Mouse (Mus musculus): ENCODE results near the gene Stx8. TPM values are rescaled to one million over a fixed set of nuclear protein-coding genes. Genes with fewer than 3 reads are reported as not detected.

Stx8 gene
- polyA plus RNA-seq, 1 experiment from 2014 or later: 48.9 TPM

DNA sequence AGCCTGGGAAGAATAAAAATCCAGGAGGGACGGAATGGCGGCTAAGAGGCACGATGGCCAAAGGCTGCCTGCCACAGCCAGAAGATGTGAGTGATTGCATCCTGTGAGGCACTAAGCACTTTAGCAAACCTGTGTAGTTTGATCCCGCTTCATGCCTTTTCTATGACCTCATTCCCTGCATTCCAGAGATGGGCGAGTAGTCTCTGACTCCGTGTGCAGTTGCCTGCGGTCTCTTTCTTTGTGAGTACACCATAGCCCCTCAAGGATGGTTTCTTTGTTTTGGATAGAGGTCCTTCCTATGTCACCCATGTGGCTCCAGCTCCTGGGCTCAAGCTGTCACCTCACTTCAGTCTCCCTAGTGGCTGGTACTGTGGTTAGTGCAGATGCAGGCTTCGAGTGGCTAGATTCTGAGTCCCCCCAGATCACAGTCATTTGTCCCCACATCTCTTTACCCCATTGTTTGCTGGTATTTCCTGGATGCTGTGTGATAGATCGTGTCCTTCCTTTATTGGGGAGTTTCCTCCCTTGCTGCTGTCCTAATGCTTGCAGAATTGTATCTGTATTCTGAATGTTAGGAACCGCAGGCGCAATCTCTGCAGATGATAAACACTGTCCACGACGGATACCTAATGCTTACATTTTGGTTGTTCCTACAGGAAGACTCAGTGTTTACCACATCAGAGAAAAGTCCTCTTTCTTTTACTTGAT, 124.0 kb downstream of the Stx8 start:
- ATAC-seq (ENCODE audit: low FRiP score, low TSS enrichment): no peak
- Histone ChIP-seq H3K4me2 (replicated peaks; ENCODE audit: low read depth, low read length) (no peak overlapping the region), H3K4me3 (ENCODE audit: low read length) (no peak overlapping the region), H3K27ac (ENCODE audit: low read length) (no peak overlapping the region), H3K9ac (replicated peaks; ENCODE audit: low read length) (no peak overlapping the region), H3K4me1 (ENCODE audit: insufficient read depth, low read length) (peaks cover 10% of the 10 kb centered on the region; the same call in 1 of the 2 replicates), H3K27me3 (ENCODE audit: insufficient read depth, low read length) (no peaks in the 10 kb centered on the region), H3K36me3 (ENCODE audit: insufficient read depth, low read length) (no peaks in the 10 kb centered on the region), H3K9me3 (ENCODE audit: low read length) (no peaks in the 10 kb centered on the region)
- 43% methylated on average over 13 of the region's 13 CpGs for WGBS

GRCm38 (mm10) chr11:68091975-68092759, 126.2 kb downstream of the Stx8 start:
- Histone ChIP-seq H3K9me3 (ENCODE audit: low read length) (no peaks in the 10 kb centered on the region), H3K4me2 (replicated peaks; ENCODE audit: low read depth, low read length) (no peak overlapping the region), H3K4me3 (ENCODE audit: low read length) (no peak overlapping the region), H3K36me3 (ENCODE audit: insufficient read depth, low read length) (no peaks in the 10 kb centered on the region), H3K4me1 (ENCODE audit: insufficient read depth, low read length) (peaks cover 7% of the 10 kb centered on the region; the same call in 1 of the 2 replicates), H3K27ac (ENCODE audit: low read length) (no peak overlapping the region), H3K27me3 (ENCODE audit: insufficient read depth, low read length) (no peaks in the 10 kb centered on the region), H3K9ac (replicated peaks; ENCODE audit: low read length) (no peak overlapping the region)
- WGBS: 57% methylated on average over 3 of the region's 3 CpGs
- ATAC-seq (ENCODE audit: low FRiP score, low TSS enrichment): no peak

- H3K9me3 ChIP-seq (ENCODE audit: low read length): no peaks in the 10 kb centered on the region
- WGBS: 95% methylated on average over 1 of the region's 1 CpGs
- H3K4me3 ChIP-seq (ENCODE audit: low read length): no peak overlapping the region
- H3K36me3 ChIP-seq (ENCODE audit: insufficient read depth, low read length): no peaks in the 10 kb centered on the region
- ATAC-seq (ENCODE audit: low FRiP score, low TSS enrichment): no peak
- H3K27ac ChIP-seq (ENCODE audit: low read length): no peak overlapping the region
- H3K27me3 ChIP-seq (ENCODE audit: insufficient read depth, low read length): no peaks in the 10 kb centered on the region
- no peaks in the 10 kb centered on the region for H3K4me1 ChIP-seq (ENCODE audit: insufficient read depth, low read length)
- no peak overlapping the region for H3K4me2 ChIP-seq (replicated peaks; ENCODE audit: low read depth, low read length)
- H3K9ac ChIP-seq (replicated peaks; ENCODE audit: low read length): no peak overlapping the region
These were observed 135.6 kb downstream of the Stx8 start for GRCm38 (mm10) chr11:68101598-68101997.

DNA sequence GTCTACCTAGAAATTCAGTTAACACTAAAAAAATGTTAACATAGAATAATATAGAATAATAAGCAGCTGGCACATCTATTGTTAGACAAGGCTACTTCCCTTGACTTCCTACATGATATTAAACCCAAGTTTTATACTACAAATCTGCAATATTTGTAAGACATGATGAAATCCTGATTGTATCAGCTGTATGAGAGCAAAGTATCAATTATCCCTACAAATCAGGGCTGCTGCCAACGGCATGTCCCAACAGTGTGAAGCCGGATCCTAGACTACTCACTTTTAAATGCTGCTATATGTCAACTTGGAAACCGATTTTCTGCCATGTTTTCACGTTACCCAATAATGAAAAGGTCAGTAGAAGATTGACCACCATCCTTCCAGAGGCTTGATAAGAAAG, 137.5 kb downstream of the Stx8 start:
- WGBS: 75% methylated on average over 4 of the region's 4 CpGs
- Histone ChIP-seq H3K4me3 (ENCODE audit: low read length) (no peak overlapping the region), H3K27me3 (ENCODE audit: insufficient read depth, low read length) (no peaks in the 10 kb centered on the region), H3K9ac (replicated peaks; ENCODE audit: low read length) (no peak overlapping the region), H3K9me3 (ENCODE audit: low read length) (no peaks in the 10 kb centered on the region), H3K36me3 (ENCODE audit: insufficient read depth, low read length) (no peaks in the 10 kb centered on the region), H3K27ac (ENCODE audit: low read length) (no peak overlapping the region), H3K4me2 (replicated peaks; ENCODE audit: low read depth, low read length) (no peak overlapping the region), H3K4me1 (ENCODE audit: insufficient read depth, low read length) (no peaks in the 10 kb centered on the region)
- ATAC-seq (ENCODE audit: low FRiP score, low TSS enrichment): no peak

- Histone ChIP-seq H3K36me3 (ENCODE audit: insufficient read depth, low read length) (no peaks in the 10 kb centered on the region), H3K9ac (replicated peaks; ENCODE audit: low read length) (no peak overlapping the region), H3K27ac (ENCODE audit: low read length) (no peak overlapping the region), H3K4me2 (replicated peaks; ENCODE audit: low read depth, low read length) (no peak overlapping the region), H3K4me1 (ENCODE audit: insufficient read depth, low read length) (no peaks in the 10 kb centered on the region), H3K9me3 (ENCODE audit: low read length) (no peaks in the 10 kb centered on the region), H3K27me3 (ENCODE audit: insufficient read depth, low read length) (no peaks in the 10 kb centered on the region), H3K4me3 (ENCODE audit: low read length) (no peak overlapping the region)
- 90% methylated on average over 3 of the region's 3 CpGs for WGBS
- ATAC-seq (ENCODE audit: low FRiP score, low TSS enrichment): no peak
These were observed 140.1 kb downstream of the Stx8 start for GRCm38 (mm10) chr11:68106053-68106452.

DNA sequence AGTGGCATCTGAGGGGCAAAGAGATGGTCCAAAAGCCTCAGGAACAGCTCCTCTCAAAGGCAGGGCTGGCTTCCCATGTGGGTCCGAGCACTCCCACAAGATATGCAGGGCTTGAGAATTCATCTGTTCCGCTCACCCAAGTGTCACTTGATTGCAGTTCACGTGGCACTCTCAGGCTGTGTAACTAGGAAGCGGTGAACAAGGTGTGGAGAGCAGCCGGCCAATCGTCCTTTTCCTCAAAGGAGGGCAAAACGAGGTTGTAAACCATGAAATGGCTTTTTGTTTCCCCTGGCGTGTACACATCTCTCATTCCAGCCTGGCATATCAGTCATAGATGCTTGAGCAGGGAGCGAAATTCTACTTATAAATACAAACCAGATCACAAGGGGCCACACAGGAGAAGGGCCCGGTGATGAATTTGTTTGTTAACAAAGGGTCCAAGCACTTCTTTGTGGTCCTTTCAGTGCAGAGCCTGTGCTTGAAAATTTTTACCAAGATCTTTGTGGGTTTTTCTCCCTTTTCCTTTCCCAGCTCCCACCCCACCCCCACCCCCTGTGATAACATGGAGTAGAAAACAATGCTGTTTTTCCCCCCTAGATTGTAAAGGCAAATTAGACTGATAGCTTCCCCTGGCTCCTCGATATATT, 147.6 kb downstream of the Stx8 start:
- no peaks in the 10 kb centered on the region for H3K9me3 ChIP-seq (ENCODE audit: low read length)
- H3K4me3 ChIP-seq (ENCODE audit: low read length): no peak overlapping the region
- H3K27me3 ChIP-seq (ENCODE audit: insufficient read depth, low read length): no peaks in the 10 kb centered on the region
- H3K9ac ChIP-seq (replicated peaks; ENCODE audit: low read length): no peak overlapping the region
- no peak for ATAC-seq (ENCODE audit: low FRiP score, low TSS enrichment)
- H3K36me3 ChIP-seq (ENCODE audit: insufficient read depth, low read length): no peaks in the 10 kb centered on the region
- 32% methylated on average over 11 of the region's 11 CpGs for WGBS
- no peak overlapping the region for H3K27ac ChIP-seq (ENCODE audit: low read length)
- no peaks in the 10 kb centered on the region for H3K4me1 ChIP-seq (ENCODE audit: insufficient read depth, low read length)
- H3K4me2 ChIP-seq (replicated peaks; ENCODE audit: low read depth, low read length): no peak overlapping the region

DNA sequence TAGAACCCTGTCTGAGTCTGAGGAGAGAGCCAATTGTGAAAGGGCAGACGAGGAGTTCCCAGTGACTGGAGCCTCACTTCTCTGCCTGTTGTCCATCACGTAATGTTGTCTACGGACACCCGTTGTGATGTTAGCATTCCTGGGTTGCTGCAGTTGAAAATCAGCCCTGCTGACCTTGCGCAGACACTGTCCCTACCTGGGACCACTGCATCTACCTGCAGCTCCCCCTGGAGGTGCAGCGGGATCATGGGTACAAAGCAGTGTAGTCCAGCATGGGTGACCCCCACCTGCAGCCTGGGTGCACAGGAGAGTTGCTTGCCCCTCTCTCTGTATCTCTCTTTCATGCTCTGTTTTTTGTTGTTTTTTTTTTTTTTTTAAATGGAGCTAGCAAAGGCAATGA, 148.2 kb downstream of the Stx8 start:
- no peak for ATAC-seq (ENCODE audit: low FRiP score, low TSS enrichment)
- Histone ChIP-seq H3K27ac (ENCODE audit: low read length) (no peak overlapping the region), H3K9ac (replicated peaks; ENCODE audit: low read length) (no peak overlapping the region), H3K36me3 (ENCODE audit: insufficient read depth, low read length) (no peaks in the 10 kb centered on the region), H3K4me3 (ENCODE audit: low read length) (no peak overlapping the region), H3K27me3 (ENCODE audit: insufficient read depth, low read length) (no peaks in the 10 kb centered on the region), H3K4me1 (ENCODE audit: insufficient read depth, low read length) (no peaks in the 10 kb centered on the region), H3K4me2 (replicated peaks; ENCODE audit: low read depth, low read length) (no peak overlapping the region), H3K9me3 (ENCODE audit: low read length) (no peaks in the 10 kb centered on the region)
- 45% methylated on average over 6 of the region's 6 CpGs for WGBS

DNA sequence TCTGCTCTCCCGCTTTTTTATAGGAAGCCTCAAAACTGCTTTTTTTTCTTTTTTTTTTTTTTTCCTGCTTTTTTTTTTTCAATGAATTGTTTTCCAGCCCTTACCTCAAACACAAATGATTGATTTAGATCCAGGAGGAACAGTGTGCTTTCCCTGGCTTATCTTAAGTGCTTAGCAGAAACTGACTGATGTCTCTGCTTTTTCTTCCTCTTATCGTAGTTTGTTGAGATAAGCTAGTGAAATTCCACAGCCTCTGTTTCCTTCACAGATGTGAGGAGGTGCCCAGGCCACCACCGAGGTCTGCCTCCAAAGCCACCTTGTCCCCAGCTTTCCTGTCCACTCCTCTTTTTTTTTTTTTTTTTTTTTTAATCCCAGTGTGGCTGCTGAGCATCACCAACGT, 150.2 kb downstream of the Stx8 start:
- Histone ChIP-seq H3K36me3 (ENCODE audit: insufficient read depth, low read length) (no peaks in the 10 kb centered on the region), H3K9ac (replicated peaks; ENCODE audit: low read length) (no peak overlapping the region), H3K4me1 (ENCODE audit: insufficient read depth, low read length) (peaks cover 7% of the 10 kb centered on the region), H3K4me3 (ENCODE audit: low read length) (no peak overlapping the region), H3K27ac (ENCODE audit: low read length) (no peak overlapping the region), H3K4me2 (replicated peaks; ENCODE audit: low read depth, low read length) (no peak overlapping the region), H3K9me3 (ENCODE audit: low read length) (no peaks in the 10 kb centered on the region), H3K27me3 (ENCODE audit: insufficient read depth, low read length) (no peaks in the 10 kb centered on the region)
- WGBS: 62% methylated on average over 4 of the region's 4 CpGs
- no peak for ATAC-seq (ENCODE audit: low FRiP score, low TSS enrichment)

DNA sequence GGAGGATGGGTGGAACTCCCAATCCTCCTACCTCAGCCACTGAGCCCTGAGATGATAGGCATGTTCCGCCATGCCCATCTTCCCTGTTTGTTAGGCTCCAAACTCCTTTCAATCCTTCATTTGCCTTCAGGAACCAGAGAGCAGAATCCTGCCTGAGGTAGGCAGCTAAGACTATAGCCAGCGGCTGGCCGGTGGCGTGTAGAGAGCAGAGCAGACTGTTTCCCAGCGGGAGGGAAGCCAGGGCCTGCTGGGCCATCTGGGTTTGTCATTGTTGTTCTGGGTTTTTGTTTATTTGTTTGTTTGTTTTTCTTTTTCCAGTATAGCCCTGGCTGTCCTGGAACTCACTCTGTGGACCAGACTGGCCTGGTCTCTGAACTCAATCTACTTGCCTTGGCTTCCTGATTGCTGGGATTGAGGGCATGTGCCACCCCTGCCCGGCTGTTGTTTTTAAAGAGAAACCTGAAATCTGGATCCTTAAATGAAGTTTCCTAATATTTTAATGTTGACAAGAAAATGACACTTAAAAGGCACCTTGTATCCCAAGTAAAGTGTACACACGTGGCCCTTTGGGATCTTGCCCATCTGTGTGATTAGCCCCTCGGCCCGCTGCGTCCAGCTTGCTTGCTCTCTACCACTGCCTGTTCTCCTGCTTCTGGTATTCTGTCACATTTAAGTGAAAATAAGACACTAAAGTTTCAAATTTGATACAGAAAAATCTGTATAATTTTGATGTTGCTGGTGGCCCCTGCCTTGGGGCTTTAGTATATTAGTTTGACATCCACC, 152.1 kb downstream of the Stx8 start:
- H3K27me3 ChIP-seq (ENCODE audit: insufficient read depth, low read length): no peaks in the 10 kb centered on the region; the same call in 1 of the 2 replicates
- no peak for ATAC-seq (ENCODE audit: low FRiP score, low TSS enrichment)
- H3K36me3 ChIP-seq (ENCODE audit: insufficient read depth, low read length): no peaks in the 10 kb centered on the region
- 97% methylated on average over 10 of the region's 10 CpGs for WGBS
- H3K4me1 ChIP-seq (ENCODE audit: insufficient read depth, low read length): peaks cover 15% of the 10 kb centered on the region
- H3K27ac ChIP-seq (ENCODE audit: low read length): no peak overlapping the region
- no peak overlapping the region for H3K9ac ChIP-seq (replicated peaks; ENCODE audit: low read length)
- H3K9me3 ChIP-seq (ENCODE audit: low read length): no peaks in the 10 kb centered on the region
- H3K4me2 ChIP-seq (replicated peaks; ENCODE audit: low read depth, low read length): no peak overlapping the region
- H3K4me3 ChIP-seq (ENCODE audit: low read length): no peak overlapping the region

Measured in kidney, embryonic 16.5 days (tissue).